Mouse (Mus musculus) MEL (cell line): Measurements from ENCODE around the gene Lrrn1. TPM values are rescaled to one million over a fixed set of nuclear protein-coding genes. Genes with fewer than 3 reads are reported as not detected.

Experiments
- DNase-seq: peaks from one replicate; pipeline ENCODE4 v3.0.0; 2011; ENCODE audit warnings: low read depth, low spot score
- H3K27ac ChIP-seq: 2 replicates; pipeline ENCODE4 v1.5.1; 2012; ENCODE audit warnings: low read depth, mild to moderate bottlenecking, control low read depth, low read length, moderate library complexity; ENCODE audit not compliant: control insufficient read depth
- H3K27me3 ChIP-seq, 2 experiments: fragments of 150-350 bp in 1 of 2; sonication (generic) in 1 of 2; 2 replicates each; pipeline ENCODE4 v1.6.1; 2012; ENCODE audit warnings: low read length in 2 of 2, mild to moderate bottlenecking in 2 of 2, improper control_type of control experiment in 1 of 2, moderate library complexity in 1 of 2; ENCODE audit not compliant: insufficient read depth in 2 of 2, control insufficient read depth in 1 of 2
- H3K36me3 ChIP-seq, 2 experiments: 2 replicates each; pipeline ENCODE4 v1.6.1; 2012 to 2014; ENCODE audit warnings: low read length in 2 of 2, improper control_type of control experiment in 1 of 2, inconsistent platforms in 1 of 2, mild to moderate bottlenecking in 1 of 2; ENCODE audit not compliant: insufficient read depth in 2 of 2, control insufficient read depth in 1 of 2
- H3K4me1 ChIP-seq, 2 experiments: fragments of 150-350 bp in 1 of 2; sonication (generic) in 1 of 2; 2 replicates each; pipeline ENCODE4 v1.6.1; 2012; ENCODE audit warnings: low read length in 2 of 2, improper control_type of control experiment in 1 of 2, mild to moderate bottlenecking in 1 of 2; ENCODE audit not compliant: insufficient read depth in 2 of 2, control insufficient read depth in 1 of 2
- H3K4me3 ChIP-seq, 2 experiments: fragments of 150-350 bp in 1 of 2; sonication (generic) in 1 of 2; 2 replicates each; pipeline ENCODE4 v1.5.1; 2012; ENCODE audit warnings: low read depth in 2 of 2, low read length in 2 of 2, mild to moderate bottlenecking in 2 of 2, moderate library complexity in 2 of 2, control low read depth in 1 of 2, improper control_type of control experiment in 1 of 2; ENCODE audit not compliant: control insufficient read depth in 1 of 2, insufficient read depth in 1 of 2
- H3K79me2 ChIP-seq: 2 replicates; pipeline ENCODE4 v1.6.1; 2012; ENCODE audit warnings: mild to moderate bottlenecking, low read length, moderate library complexity; ENCODE audit not compliant: control insufficient read depth, poor library complexity, insufficient read depth
- H3K9ac ChIP-seq: 2 replicates; pipeline ENCODE4 v1.6.1; 2012; ENCODE audit warnings: low read depth, mild to moderate bottlenecking, control low read depth, low read length, moderate library complexity; ENCODE audit not compliant: control insufficient read depth, poor library complexity, severe bottlenecking
- H3K9me3 ChIP-seq: fragments of 150-350 bp; sonication (generic); replicated peaks from 2 replicates; pipeline ENCODE4 v1.6.1; 2012; ENCODE audit warnings: mild to moderate bottlenecking, low read length, improper control_type of control experiment, moderate library complexity; ENCODE audit not compliant: insufficient read depth
- CHD1 ChIP-seq: IDR thresholded peaks from 2 replicates; pipeline ENCODE4 v1.6.1; 2012; ENCODE audit warnings: low read depth, mild to moderate bottlenecking, inconsistent platforms, low read length, improper control_type of control experiment
- CHD2 ChIP-seq: IDR thresholded peaks from 2 replicates; pipeline ENCODE4 v1.6.1; 2011; ENCODE audit warnings: low read length, improper control_type of control experiment
- CTCF ChIP-seq, 3 experiments: IDR thresholded peaks in 2 of 3; conservative IDR thresholded peaks in 1 of 3; 2 replicates each; pipeline ENCODE4 v1.5.1; 2011 to 2012; ENCODE audit warnings: low read length in 3 of 3, low read depth in 2 of 3, mild to moderate bottlenecking in 2 of 3, improper control_type of control experiment in 1 of 3, inconsistent platforms in 1 of 3, mixed read lengths in 1 of 3, moderate library complexity in 1 of 3; ENCODE audit not compliant: control insufficient read depth in 1 of 3, insufficient read depth in 1 of 3, poor library complexity in 1 of 3, severe bottlenecking in 1 of 3
- E2F4 ChIP-seq: IDR thresholded peaks from 2 replicates; pipeline ENCODE4 v1.6.1; 2011; ENCODE audit warnings: low read depth, low read length, improper control_type of control experiment, borderline replicate concordance
- EP300 ChIP-seq, 2 experiments: IDR thresholded peaks; 2 replicates each; pipeline ENCODE4 v1.6.1; 2011; ENCODE audit warnings: improper control_type of control experiment in 2 of 2, low read length in 2 of 2, low read depth in 1 of 2, mild to moderate bottlenecking in 1 of 2
- HCFC1 ChIP-seq: IDR thresholded peaks from 2 replicates; pipeline ENCODE4 v1.6.1; 2012; ENCODE audit warnings: low read depth, mild to moderate bottlenecking, inconsistent platforms, low read length, improper control_type of control experiment, moderate library complexity
- JUND ChIP-seq: IDR thresholded peaks from 2 replicates; pipeline ENCODE4 v1.6.1; 2011; ENCODE audit warnings: low read depth, mild to moderate bottlenecking, improper control_type of control experiment, low read length
- KAT2A ChIP-seq: conservative IDR thresholded peaks from 2 replicates; pipeline ENCODE4 v1.6.1; 2012; ENCODE audit warnings: low read depth, low read length, improper control_type of control experiment, inconsistent platforms
- MAFK ChIP-seq: IDR thresholded peaks from 2 replicates; pipeline ENCODE4 v1.6.1; 2011; ENCODE audit warnings: low read depth, mild to moderate bottlenecking, low read length, improper control_type of control experiment, borderline replicate concordance
- MAZ ChIP-seq: IDR thresholded peaks from 2 replicates; pipeline ENCODE4 v1.6.1; 2012; ENCODE audit warnings: low read depth, mild to moderate bottlenecking, inconsistent platforms, low read length, improper control_type of control experiment
- NELFE ChIP-seq: IDR thresholded peaks from 2 replicates; pipeline ENCODE4 v1.6.1; 2011; ENCODE audit warnings: low read depth, low read length, improper control_type of control experiment
- NRF1 ChIP-seq: IDR thresholded peaks from 2 replicates; pipeline ENCODE4 v1.6.1; 2014; ENCODE audit warnings: low read depth, mild to moderate bottlenecking, inconsistent platforms, low read length, improper control_type of control experiment, moderate library complexity; ENCODE audit not compliant: poor library complexity, insufficient read depth, severe bottlenecking
- POLR2AphosphoS2 ChIP-seq: IDR thresholded peaks from 2 replicates; pipeline ENCODE4 v1.6.1; 2011; ENCODE audit warnings: low read length, improper control_type of control experiment
- POLR2AphosphoS5 ChIP-seq: IDR thresholded peaks from 2 replicates; pipeline ENCODE4 v1.6.1; 2012; ENCODE audit warnings: low read depth, borderline replicate concordance, mild to moderate bottlenecking, inconsistent platforms, low read length, moderate library complexity, mixed read lengths
- SIN3A ChIP-seq: IDR thresholded peaks from 2 replicates; pipeline ENCODE4 v1.6.1; 2012; ENCODE audit warnings: low read length, improper control_type of control experiment, inconsistent platforms
- SMC3 ChIP-seq: IDR thresholded peaks from 2 replicates; pipeline ENCODE4 v1.6.1; 2011; ENCODE audit warnings: low read depth, low read length, improper control_type of control experiment
- TAL1 ChIP-seq: IDR thresholded peaks from 2 replicates; pipeline ENCODE4 v1.6.1; 2012; ENCODE audit warnings: mild to moderate bottlenecking, inconsistent platforms, low read length, moderate library complexity, mixed read lengths
- TBP ChIP-seq: IDR thresholded peaks from 2 replicates; pipeline ENCODE4 v1.8.0; 2011; ENCODE audit warnings: low read depth, low read length, improper control_type of control experiment
- TCF12 ChIP-seq: IDR thresholded peaks from 2 replicates; pipeline ENCODE4 v1.6.1; 2014; ENCODE audit warnings: low read depth, mild to moderate bottlenecking, inconsistent platforms, low read length, improper control_type of control experiment, moderate library complexity
- USF2 ChIP-seq, 2 experiments: IDR thresholded peaks; 2 replicates each; pipeline ENCODE4 v1.6.1; 2011 to 2012; ENCODE audit warnings: improper control_type of control experiment in 2 of 2, low read length in 2 of 2, borderline replicate concordance in 1 of 2, inconsistent platforms in 1 of 2, low read depth in 1 of 2, mild to moderate bottlenecking in 1 of 2; ENCODE audit not compliant: insufficient read depth in 1 of 2
- ZC3H11A ChIP-seq: IDR thresholded peaks from 2 replicates; pipeline ENCODE4 v1.6.1; 2012; ENCODE audit warnings: low read depth, mild to moderate bottlenecking, inconsistent platforms, low read length, improper control_type of control experiment
- ZKSCAN1 ChIP-seq: IDR thresholded peaks from 2 replicates; pipeline ENCODE4 v1.6.1; 2012; ENCODE audit warnings: low read depth, mild to moderate bottlenecking, inconsistent platforms, low read length, improper control_type of control experiment, moderate library complexity
- ZNF384 ChIP-seq: IDR thresholded peaks from 2 replicates; pipeline ENCODE4 v1.6.1; 2012; ENCODE audit warnings: low read depth, mild to moderate bottlenecking, inconsistent platforms, low read length, improper control_type of control experiment
- polyA plus RNA-seq, 2 experiments: library from polyadenylated mRNA; stranded (reverse) in 1 of 2; unstranded in 1 of 2; fragments of >175 nt in 1 of 2; fragments of >200 nt in 1 of 2; gene quantifications; 2 replicates each; pipeline versions ENCODE4 v1.2.1 to v1.2.4; 2012; ENCODE audit warnings: low replicate concordance in 2 of 2, low read depth in 1 of 2; ENCODE audit not compliant: insufficient read length in 2 of 2, insufficient read depth in 1 of 2, missing spikeins in 1 of 2
- total RNA-seq: library from RNA; depleted of rRNA; stranded (reverse); fragments of 300-350 nt; gene quantifications from 2 replicates; pipeline ENCODE4 v1.2.3, GENCODE M21; 2012

The Lrrn1 gene
- total and polyA plus RNA-seq, 3 experiments, result not detected

DNA sequence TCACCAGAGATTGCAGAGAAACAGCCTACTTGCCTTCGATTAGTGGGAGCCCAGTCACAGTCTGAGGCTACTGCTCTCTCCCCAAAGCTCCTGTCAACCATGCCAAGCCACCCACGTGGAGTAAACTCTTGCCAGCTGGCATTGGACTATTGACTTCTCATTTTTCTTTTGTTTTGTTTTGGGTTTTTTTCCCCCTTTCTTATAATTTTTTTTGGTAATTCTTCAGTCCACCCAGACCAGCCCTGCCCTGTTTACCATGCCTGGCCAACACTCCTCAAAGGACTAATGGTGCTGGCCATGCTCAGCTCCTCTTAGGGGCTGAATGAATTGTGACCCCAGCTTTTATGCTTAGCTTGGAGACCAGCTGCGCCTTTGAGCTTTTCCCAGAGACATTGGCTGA, 27.4 kb downstream of the Lrrn1 start:
- H3K9ac ChIP-seq, result no peak overlapping the region
- no peaks in the 10 kb centered on the region for H3K79me2 ChIP-seq
- no peak for TF ChIP-seq ZKSCAN1
- TF ChIP-seq NRF1, result no peak
- no peak for TF ChIP-seq TCF12
- TF ChIP-seq E2F4, result no peak
- no peak for TF ChIP-seq TBP
- no peak for TF ChIP-seq MAZ
- TF ChIP-seq NELFE, result no peak
- TF ChIP-seq ZNF384, result no peak
- no peak for TF ChIP-seq CTCF (IDR thresholded peaks at IDR 0.05 in 2 of 3, conservative IDR thresholded peaks at IDR 0.05 in 1 of 3; ENCODE audit: control insufficient read depth in 1 of 3, insufficient read depth in 1 of 3, low read depth in 2 of 3, low read length in 3 of 3, poor library complexity in 1 of 3, severe bottlenecking in 1 of 3)
- TF ChIP-seq CHD1, result no peak
- H3K27ac ChIP-seq, result no peak overlapping the region
- no peak for DNase-seq
- no peaks in the 10 kb centered on the region for H3K9me3 ChIP-seq
- no peaks in the 10 kb centered on the region for H3K27me3 ChIP-seq
- no peaks in the 10 kb centered on the region for H3K4me1 ChIP-seq
- no peaks in the 10 kb centered on the region for H3K36me3 ChIP-seq
- H3K4me3 ChIP-seq, result no peak overlapping the region

DNA sequence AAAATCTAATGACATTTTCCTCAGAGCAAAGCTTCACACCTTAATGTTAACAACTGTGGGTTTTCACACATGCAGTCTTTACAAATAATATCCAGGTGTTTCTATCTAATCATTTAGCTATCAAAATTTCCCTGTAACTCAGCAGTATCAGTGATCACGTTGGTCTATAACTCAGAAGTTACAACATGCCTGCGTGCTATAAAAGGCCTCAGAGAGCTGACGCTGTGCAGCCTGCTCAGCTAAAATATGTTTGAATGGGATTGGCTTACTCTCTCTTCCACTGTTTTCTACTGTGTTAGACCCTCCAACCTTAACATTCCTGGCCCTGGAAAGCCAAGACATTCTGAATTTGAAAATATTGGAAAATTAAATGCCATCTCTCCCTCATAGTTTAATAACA, 28.2 kb downstream of the Lrrn1 start:
- no peaks in the 10 kb centered on the region for H3K9me3 ChIP-seq
- no peak overlapping the region for H3K4me3 ChIP-seq
- TF ChIP-seq SIN3A (no peak), JUND (no peak), POLR2AphosphoS5 (no peak), HCFC1 (no peak), POLR2AphosphoS2 (no peak), CHD2 (no peak), TAL1 (no peak), SMC3 (no peak), MAFK (no peak), USF2 (IDR thresholded peaks at IDR 0.05; ENCODE audit: borderline replicate concordance in 1 of 2, insufficient read depth in 1 of 2, low read depth in 1 of 2, low read length in 2 of 2) (no peak), KAT2A (no peak), TCF12 (no peak), ZC3H11A (no peak), EP300 (IDR thresholded peaks at IDR 0.05; ENCODE audit: low read depth in 1 of 2, low read length in 2 of 2) (no peak)
- TF ChIP-seq, all 39 proteins: peak for 0
- Histone ChIP-seq H3K27ac (no peak overlapping the region), H3K4me1 (no peaks in the 10 kb centered on the region), H3K36me3 (no peaks in the 10 kb centered on the region), H3K9ac (no peak overlapping the region), H3K27me3 (no peaks in the 10 kb centered on the region), H3K79me2 (no peaks in the 10 kb centered on the region)
- DNase-seq, result no peak
